Mouse (Mus musculus) layer of hippocampus, postnatal 25 days (tissue): ENCODE results near the gene Tfrc. TPM values are rescaled to one million over a fixed set of nuclear protein-coding genes. Genes with fewer than 3 reads are reported as not detected.

Experiments
- DNase-seq, 2 experiments: peaks; one replicate each; pipeline ENCODE4 v3.0.0; 2022; ENCODE audit warnings: mixed read lengths in 2 of 2, low spot score in 1 of 2; ENCODE audit errors: extremely low spot score in 1 of 2
- total RNA-seq, 2 experiments: library from RNA; stranded (reverse); gene quantifications; 2 replicates each; pipeline ENCODE4 v1.2.3; 2021

The Tfrc gene
- total RNA-seq, 2 experiments from 2014 or later = 59.3 to 67.3 TPM

GRCm38 (mm10) chr16:32666671-32667551, 58.2 kb downstream of the Tfrc start:
- DNase-seq = no peak

GRCm38 (mm10) chr16:32667552-32667872, 58.8 kb downstream of the Tfrc start:
- DNase-seq = no peak

- DNase-seq = no peak
Measured at GRCm38 (mm10) chr16:32668030-32668429, 59.3 kb downstream of the Tfrc start.

- DNase-seq = no peak
Measured at GRCm38 (mm10) chr16:32668472-32668871, 59.8 kb downstream of the Tfrc start.

DNA sequence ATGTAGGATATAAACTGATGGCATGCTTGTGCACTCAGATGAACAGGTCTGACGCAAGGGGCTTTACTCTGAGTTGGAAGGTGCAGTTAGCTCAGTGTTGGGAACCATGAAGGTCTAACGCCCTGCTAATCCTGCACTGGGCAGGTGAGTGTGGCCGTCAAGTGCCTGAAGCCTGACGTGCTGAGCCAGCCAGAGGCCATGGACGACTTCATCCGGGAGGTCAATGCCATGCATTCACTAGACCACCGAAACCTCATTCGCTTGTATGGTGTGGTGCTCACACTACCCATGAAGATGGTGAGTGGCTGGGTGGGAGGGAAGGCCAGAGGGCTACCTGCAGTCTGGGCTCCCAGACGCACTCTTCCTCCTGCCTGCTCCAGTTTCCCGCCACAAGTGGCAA, 60.5 kb downstream of the Tfrc start:
- DNase-seq = no peak

DNA sequence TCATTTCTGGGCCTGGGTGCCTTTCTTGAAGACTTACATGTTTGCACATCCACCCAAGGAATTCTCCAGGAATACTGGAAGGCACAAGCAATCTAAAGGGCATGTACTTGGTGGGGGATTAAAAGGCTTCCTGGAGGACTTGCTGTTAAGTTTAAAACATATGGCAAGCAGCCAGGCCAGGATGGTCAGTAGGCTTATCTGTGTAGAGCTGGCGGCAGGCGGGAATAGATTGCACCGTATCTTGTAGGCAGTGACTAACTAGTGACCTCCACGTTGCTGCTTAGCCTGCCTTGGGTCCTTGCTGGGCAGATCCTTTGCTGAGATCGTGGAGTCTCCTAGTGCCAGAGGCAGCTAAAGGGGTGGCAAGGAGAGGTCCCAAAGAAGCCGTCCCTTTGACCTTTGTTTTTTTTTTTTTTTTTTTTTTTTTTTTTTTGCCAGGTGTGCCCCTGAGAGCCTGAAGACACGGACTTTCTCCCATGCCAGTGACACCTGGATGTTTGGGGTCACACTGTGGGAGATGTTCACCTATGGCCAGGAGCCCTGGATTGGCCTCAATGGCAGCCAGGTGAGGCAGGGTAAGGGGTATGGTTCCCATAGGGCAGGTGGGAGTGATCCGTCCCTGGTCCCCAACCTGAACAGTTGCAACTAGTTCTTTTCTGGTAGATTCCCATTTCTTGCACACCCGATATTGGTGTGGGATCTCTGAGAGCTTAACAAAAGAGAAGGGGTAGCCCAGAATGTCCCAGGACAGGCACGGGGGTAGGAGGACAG, 61.8 kb downstream of the Tfrc start:
- no peak for DNase-seq

DNA sequence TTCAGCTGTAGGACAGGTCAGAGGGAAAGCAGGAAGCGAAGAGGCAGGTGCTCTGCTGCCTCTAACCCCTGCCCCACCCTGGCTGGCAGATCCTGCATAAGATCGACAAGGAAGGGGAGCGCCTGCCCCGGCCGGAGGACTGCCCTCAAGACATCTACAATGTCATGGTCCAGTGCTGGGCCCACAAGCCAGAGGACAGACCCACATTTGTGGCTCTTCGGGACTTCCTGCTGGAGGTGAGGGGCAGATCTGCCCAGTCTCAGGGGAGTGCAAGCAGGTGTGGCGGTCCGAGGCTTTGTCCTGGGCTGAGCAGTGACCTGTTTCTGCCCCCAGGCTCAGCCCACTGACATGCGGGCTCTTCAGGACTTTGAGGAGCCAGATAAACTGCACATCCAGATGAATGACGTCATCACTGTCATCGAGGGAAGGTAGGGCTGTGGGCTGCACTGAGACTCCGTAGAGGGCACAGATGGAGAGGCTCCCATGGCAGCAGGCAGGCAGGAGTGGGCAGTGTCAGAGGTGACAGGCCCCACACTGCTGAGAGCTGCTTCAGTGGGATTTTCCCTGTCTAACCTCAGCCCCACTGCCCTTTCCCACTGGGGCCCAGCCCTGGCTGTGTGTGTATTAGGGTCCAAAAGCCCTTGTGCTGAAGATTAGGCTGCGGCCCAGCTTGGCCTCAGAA, 62.6 kb downstream of the Tfrc start:
- no peak for DNase-seq

DNA sequence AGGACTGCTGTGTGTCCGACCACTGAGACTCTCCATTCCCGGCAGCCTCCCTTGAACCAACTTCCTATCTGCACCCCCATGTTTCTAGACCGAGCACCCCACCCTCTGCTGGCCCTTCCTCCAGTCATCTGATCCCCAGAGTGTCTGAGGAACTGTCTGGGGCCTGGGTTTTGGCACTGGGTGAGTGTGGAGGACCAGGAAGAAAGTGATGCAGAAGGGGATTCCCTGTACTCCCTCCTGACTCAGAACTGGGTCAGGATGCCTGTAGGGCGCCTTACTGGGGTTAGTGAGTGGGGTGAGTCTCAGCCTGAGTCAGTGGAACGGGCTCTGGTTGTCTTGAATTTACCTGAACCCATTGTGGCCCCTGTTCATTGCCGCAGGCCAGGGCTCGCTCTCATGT, 63.5 kb downstream of the Tfrc start:
- DNase-seq = no peak

DNA sequence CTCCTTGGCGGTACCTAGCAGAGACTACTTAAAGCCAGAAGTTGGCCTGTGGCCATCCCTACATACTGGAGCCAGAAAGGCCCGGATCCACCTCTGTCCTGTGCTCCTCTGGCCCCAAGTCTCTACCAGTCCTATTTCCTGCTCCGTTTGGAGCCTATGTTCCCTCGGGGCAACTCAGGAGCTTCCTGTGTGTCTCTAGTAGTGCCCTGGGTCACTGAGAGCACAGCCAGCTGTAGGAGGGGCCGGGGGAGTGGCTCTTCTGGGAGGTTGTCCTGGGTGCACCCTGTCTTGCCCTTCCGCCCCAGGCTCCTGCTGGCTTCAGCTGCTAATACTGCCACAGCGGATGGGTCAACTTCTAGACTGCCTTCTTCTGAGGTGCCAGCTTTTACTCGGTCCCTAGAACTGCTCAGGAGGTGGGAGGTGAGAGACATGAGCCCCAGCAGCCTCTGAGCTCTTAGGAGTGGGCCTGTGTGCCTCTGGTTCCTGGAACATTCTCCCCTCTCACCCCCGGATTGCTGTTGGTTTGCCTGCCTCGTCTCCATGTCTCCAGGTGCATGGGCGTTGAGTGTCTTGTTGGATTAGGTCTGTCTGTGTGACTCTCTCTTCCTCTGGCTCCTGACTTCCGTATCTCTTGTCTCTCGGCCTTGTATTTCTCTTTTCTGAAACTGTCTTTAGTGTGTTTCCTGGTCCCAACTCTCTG, 64.3 kb downstream of the Tfrc start:
- no peak for DNase-seq

DNA sequence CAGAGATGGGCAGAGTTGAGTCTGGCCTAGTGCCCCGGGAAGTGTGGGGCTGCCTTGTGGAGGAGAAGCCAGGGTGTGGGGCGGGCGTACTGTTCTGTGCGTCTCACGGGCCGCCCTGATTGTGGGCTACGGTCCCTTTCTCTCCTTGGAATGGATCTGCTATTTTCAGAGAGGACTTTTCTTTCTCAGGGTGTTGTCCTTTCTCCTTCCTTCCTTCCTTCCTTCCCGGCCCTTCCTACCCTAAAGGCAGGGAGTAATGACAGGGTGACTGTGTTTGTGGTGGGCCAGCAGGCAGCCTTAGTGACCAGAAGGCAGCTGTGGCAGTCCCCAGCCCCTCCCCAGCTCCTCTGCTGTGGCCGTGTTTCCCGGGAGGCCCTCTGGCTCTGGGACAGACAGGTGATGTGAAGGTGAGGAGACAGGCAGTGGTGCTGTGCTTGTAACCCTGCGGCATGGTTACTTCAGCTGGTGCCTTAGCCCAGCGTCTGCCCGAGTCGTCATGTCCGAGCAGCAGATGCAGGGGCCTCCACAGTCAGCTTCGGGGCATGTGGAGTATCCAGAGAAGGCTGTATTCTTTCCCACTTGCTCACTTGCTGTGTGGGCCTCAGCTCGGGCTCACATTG, 65.5 kb downstream of the Tfrc start:
- no peak for DNase-seq

DNA sequence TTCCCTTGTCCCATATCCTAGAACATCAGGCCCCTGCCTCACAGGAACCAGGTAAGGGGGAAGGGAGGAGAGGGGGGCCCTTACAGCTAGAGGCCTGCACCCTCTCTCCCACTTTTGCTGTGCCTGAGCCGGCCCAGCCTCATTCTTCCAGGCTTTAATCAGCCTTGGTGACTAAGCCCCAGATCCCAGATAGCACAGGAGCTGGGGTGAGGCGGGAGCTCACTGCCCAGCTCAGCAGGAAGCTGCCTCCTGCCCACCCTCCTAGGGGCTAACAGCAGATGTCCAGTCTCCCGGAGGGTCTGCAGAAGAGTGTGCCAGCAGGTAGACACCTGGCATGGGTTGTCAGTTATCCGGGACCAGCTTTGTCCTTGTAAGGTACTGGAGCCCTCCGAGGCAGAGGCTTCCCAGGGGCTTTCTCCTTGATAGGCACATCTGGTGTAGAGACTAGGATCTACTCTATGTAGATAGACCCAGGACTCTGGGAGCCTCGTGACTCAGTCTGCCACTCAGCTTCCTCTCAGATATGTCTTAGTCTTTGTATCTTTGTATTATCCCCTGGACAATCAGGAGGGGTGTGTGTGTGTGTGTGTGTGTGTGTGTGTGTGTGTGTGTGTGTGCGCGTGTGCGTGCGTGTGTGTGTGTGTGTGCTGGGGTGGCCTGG, 68.5 kb downstream of the Tfrc start:
- no peak for DNase-seq

GRCm38 (mm10) chr16:32677903-32678302, 69.2 kb downstream of the Tfrc start:
- DNase-seq = no peak

- DNase-seq = no peak
Measured at GRCm38 (mm10) chr16:32678812-32679211, 70.1 kb downstream of the Tfrc start.

DNA sequence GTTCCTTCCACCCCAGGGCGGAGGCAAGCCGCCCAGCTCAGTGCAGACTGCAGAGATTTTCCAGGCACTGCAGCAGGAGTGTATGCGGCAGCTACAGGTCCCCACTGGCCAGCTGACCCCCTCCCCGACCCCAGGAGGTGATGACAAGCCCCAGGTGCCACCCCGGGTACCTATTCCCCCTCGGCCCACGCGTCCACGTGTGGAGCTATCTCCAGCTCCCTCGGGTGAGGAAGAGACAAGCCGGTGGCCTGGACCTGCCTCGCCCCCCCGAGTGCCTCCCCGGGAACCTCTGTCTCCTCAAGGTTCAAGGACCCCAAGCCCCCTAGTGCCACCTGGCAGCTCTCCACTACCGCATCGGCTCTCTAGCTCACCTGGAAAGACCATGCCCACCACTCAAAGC, 71.3 kb downstream of the Tfrc start:
- DNase-seq = no peak

DNA sequence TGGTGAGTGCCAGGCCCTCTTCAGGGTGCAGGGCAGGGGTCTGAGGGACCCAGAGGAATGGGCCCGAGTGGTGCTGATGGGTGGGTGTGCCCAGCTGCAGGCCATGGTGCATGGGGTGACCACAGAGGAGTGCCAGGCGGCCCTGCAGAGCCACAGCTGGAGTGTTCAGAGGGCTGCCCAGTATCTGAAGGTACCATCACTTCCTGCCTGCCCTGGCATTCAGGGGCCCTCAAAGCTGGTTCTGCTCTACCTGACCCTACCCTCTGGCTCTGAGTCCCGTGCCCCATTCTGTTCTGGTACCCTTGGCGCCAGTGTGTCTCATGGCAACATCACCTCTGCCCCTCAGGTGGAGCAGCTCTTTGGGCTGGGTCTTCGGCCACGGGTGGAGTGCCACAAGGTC, 72.1 kb downstream of the Tfrc start:
- no peak for DNase-seq

DNA sequence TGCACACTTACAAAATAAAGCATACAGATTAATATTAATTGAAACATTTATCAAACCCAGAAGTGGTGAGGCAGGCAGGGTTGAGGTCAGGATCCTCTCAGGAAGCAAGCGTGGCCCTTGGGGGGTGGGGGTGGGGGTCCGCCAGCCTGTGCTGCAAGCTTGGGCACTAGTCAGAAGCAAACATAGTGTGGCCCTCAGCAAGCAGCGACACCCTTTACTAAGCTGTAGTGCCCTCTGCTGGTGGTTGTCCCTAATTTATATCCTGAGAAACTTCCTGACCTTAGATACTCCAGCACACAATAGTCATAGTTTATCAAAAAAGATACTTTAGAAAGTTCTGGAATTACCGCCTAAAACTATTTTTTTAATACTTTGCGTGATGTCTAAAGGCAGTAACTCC, 73.5 kb downstream of the Tfrc start:
- DNase-seq = peak in 1 of 2 experiments; percentile 79
